Mouse (Mus musculus): ENCODE measurements around the gene Ptpn13. TPM values are rescaled to one million over a fixed set of nuclear protein-coding genes. Genes with fewer than 3 reads are reported as not detected.

The Ptpn13 gene
- total and polyA plus RNA-seq, 3 experiments = 15.1 to 43.6 (median 15.5) TPM

DNA sequence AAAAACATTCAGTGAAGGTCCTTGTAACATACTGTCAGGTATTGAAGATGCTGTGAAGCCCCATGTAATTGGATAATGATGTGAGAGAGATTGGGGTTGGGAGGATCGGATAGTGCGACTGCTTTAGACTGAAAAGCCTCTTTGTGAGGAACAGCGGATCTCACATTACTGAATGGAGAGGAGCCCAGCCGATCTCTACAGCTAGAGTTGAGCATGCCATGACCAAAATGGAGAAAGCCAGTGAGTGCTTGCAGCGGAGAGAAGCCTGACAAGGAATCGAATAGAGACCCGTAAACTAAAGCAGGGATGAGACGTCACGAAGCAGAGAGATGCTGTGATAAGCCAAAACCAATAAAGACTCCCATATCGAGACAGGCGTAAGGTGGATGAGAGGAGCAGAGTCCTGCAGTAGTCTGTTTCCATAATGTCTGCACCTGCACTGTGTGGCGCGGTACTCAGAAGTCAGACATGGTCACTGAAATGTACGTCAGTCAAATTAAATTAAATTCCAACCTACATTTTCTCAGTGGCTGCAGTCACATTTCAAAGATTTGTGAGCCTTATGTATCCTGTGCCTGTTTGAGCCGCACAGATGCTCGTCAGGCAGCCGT, 22.9 kb downstream of the Ptpn13 start:
- no peak overlapping the region for H3K27ac ChIP-seq (ENCODE audit: control insufficient read depth, low read depth, low read length)
- no peaks in the 10 kb centered on the region for H3K9me3 ChIP-seq (replicated peaks; ENCODE audit: insufficient read depth, low read length)
- no peak for DNase-seq (ENCODE audit: low read depth, low spot score)
- no peaks in the 10 kb centered on the region for H3K27me3 ChIP-seq (ENCODE audit: control insufficient read depth in 1 of 2, insufficient read depth in 2 of 2, low read length in 2 of 2)
- H3K4me3 ChIP-seq (ENCODE audit: control insufficient read depth in 1 of 2, insufficient read depth in 1 of 2, low read depth in 2 of 2, low read length in 2 of 2) = no peak overlapping the region
- TF ChIP-seq CHD1 (IDR thresholded peaks at IDR 0.05; ENCODE audit: low read depth, low read length) = no peak
- no peak for TF ChIP-seq POLR2AphosphoS5 (IDR thresholded peaks at IDR 0.05; ENCODE audit: borderline replicate concordance, low read depth, low read length)
- no peak for TF ChIP-seq NRF1 (IDR thresholded peaks at IDR 0.05; ENCODE audit: insufficient read depth, low read depth, low read length, poor library complexity, severe bottlenecking)
- no peak for TF ChIP-seq SIN3A (IDR thresholded peaks at IDR 0.05; ENCODE audit: low read length)
- TF ChIP-seq POLR2A (IDR thresholded peaks at IDR 0.05; ENCODE audit: control insufficient read depth in 1 of 2, insufficient read depth in 1 of 2, low read depth in 1 of 2, low read length in 2 of 2, poor library complexity in 1 of 2) = no peak
- TF ChIP-seq ZKSCAN1 (IDR thresholded peaks at IDR 0.05; ENCODE audit: low read depth, low read length) = no peak
- no peak for TF ChIP-seq RCOR1 (IDR thresholded peaks at IDR 0.05; ENCODE audit: low read depth, low read length)
- no peak for TF ChIP-seq BHLHE40 (IDR thresholded peaks at IDR 0.05; ENCODE audit: borderline replicate concordance, low read depth, low read length)
- TF ChIP-seq USF1 (IDR thresholded peaks at IDR 0.05; ENCODE audit: low read depth, low read length) = no peak
- H3K9ac ChIP-seq (ENCODE audit: control insufficient read depth, low read depth, low read length, poor library complexity, severe bottlenecking) = no peak overlapping the region
- peaks cover 2 to 3% of the 10 kb centered on the region in 2 experiments; a peak in 3 of 4 replicates for H3K4me1 ChIP-seq (ENCODE audit: control insufficient read depth in 1 of 2, insufficient read depth in 2 of 2, low read length in 2 of 2)
- H3K36me3 ChIP-seq (ENCODE audit: control insufficient read depth in 1 of 2, insufficient read depth in 2 of 2, low read length in 2 of 2) = peaks cover 3 to 4% of the 10 kb centered on the region in 2 experiments; a peak in 3 of 4 replicates
- H3K79me2 ChIP-seq (ENCODE audit: control insufficient read depth, insufficient read depth, low read length, poor library complexity) = no peaks in the 10 kb centered on the region; the same call in 1 of the 2 replicates

DNA sequence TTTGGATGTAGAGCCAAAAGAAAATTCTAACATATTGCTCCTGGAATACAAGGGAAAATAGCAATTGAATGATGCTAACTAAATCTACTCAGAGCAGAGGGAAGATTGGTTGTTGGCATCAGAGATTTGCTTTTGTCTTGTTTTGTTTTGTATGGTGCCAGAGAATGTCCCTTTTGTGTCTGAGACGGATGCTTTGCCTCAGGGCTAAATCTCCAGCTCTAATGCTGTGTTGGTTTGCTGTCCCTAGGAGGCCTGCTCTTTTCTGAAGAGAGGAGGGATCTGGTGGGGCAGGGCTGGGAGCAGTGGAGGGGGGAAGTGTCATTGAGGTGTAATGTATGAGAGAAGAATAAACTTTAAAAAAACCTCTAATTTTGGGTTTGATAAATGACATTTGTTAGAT, 23.5 kb downstream of the Ptpn13 start:
- H3K36me3 ChIP-seq (ENCODE audit: control insufficient read depth in 1 of 2, insufficient read depth in 2 of 2, low read length in 2 of 2) = peaks cover 2 to 3% of the 10 kb centered on the region in 2 experiments; a peak in 2 of 4 replicates
- H3K9ac ChIP-seq (ENCODE audit: control insufficient read depth, low read depth, low read length, poor library complexity, severe bottlenecking) = no peak overlapping the region
- no peaks in the 10 kb centered on the region for H3K9me3 ChIP-seq (replicated peaks; ENCODE audit: insufficient read depth, low read length)
- no peak overlapping the region for H3K4me3 ChIP-seq (ENCODE audit: control insufficient read depth in 1 of 2, insufficient read depth in 1 of 2, low read depth in 2 of 2, low read length in 2 of 2)
- no peak for TF ChIP-seq NRF1 (IDR thresholded peaks at IDR 0.05; ENCODE audit: insufficient read depth, low read depth, low read length, poor library complexity, severe bottlenecking)
- TF ChIP-seq CTCF (IDR thresholded peaks at IDR 0.05 in 2 of 3, conservative IDR thresholded peaks at IDR 0.05 in 1 of 3; ENCODE audit: control insufficient read depth in 1 of 3, insufficient read depth in 1 of 3, low read depth in 2 of 3, low read length in 3 of 3, poor library complexity in 1 of 3, severe bottlenecking in 1 of 3) = no peak
- no peak for TF ChIP-seq NELFE (IDR thresholded peaks at IDR 0.05; ENCODE audit: low read depth, low read length)
- TF ChIP-seq TBP (IDR thresholded peaks at IDR 0.05; ENCODE audit: low read depth, low read length) = no peak
- no peak for TF ChIP-seq EP300 (IDR thresholded peaks at IDR 0.05; ENCODE audit: low read depth in 1 of 2, low read length in 2 of 2)
- no peak for TF ChIP-seq GATA1 (IDR thresholded peaks at IDR 0.05; ENCODE audit: low read depth, low read length)
- no peak for TF ChIP-seq MYC (IDR thresholded peaks at IDR 0.05; ENCODE audit: low read depth, low read length)
- TF ChIP-seq POLR2A (IDR thresholded peaks at IDR 0.05; ENCODE audit: control insufficient read depth in 1 of 2, insufficient read depth in 1 of 2, low read depth in 1 of 2, low read length in 2 of 2, poor library complexity in 1 of 2) = no peak
- no peak for TF ChIP-seq BHLHE40 (IDR thresholded peaks at IDR 0.05; ENCODE audit: borderline replicate concordance, low read depth, low read length)
- TF ChIP-seq SMC3 (IDR thresholded peaks at IDR 0.05; ENCODE audit: low read depth, low read length) = no peak
- TF ChIP-seq POLR2AphosphoS2 (IDR thresholded peaks at IDR 0.05; ENCODE audit: low read length) = no peak
- TF ChIP-seq ELF1 (IDR thresholded peaks at IDR 0.05; ENCODE audit: low read depth, low read length) = no peak
- no peak for TF ChIP-seq HCFC1 (IDR thresholded peaks at IDR 0.05; ENCODE audit: low read depth, low read length)
- no peak for TF ChIP-seq MAFK (IDR thresholded peaks at IDR 0.05; ENCODE audit: borderline replicate concordance, low read depth, low read length)
- no peak for DNase-seq (ENCODE audit: low read depth, low spot score)
- no peak overlapping the region for H3K27ac ChIP-seq (ENCODE audit: control insufficient read depth, low read depth, low read length)
- no peaks in the 10 kb centered on the region for H3K27me3 ChIP-seq (ENCODE audit: control insufficient read depth in 1 of 2, insufficient read depth in 2 of 2, low read length in 2 of 2)
- no peaks in the 10 kb centered on the region; the same call in 1 of the 2 replicates for H3K79me2 ChIP-seq (ENCODE audit: control insufficient read depth, insufficient read depth, low read length, poor library complexity)
- H3K4me1 ChIP-seq (ENCODE audit: control insufficient read depth in 1 of 2, insufficient read depth in 2 of 2, low read length in 2 of 2) = no peaks in the 10 kb centered on the region; a peak in 1 of 4 replicates

Data from MEL (cell line).